Mouse (Mus musculus) liver, embryonic 16.5 days (tissue): ENCODE measurements around the gene St8sia6. TPM values are rescaled to one million over a fixed set of nuclear protein-coding genes. Genes with fewer than 3 reads are reported as not detected.

ENCODE experiments used
- ATAC-seq: fragments of 200-750 bp; cut with Nextera tagmentation; 2 replicates; pipeline ENCODE4 v1.8.0; 2017; ENCODE audit warnings: low read depth, mild to moderate bottlenecking, moderate number of reproducible peaks, moderate library complexity
- H3K27ac ChIP-seq: fragments of 300-500 bp; sonication (generic); 2 replicates; pipeline ENCODE4 v1.5.1; 2014; ENCODE audit warnings: mild to moderate bottlenecking, low read length
- H3K27me3 ChIP-seq: fragments of 300-500 bp; sonication (generic); 2 replicates; pipeline ENCODE4 v1.6.1; 2014; ENCODE audit warnings: low read depth, low read length, mixed read lengths; ENCODE audit not compliant: control insufficient read depth, insufficient read depth
- H3K36me3 ChIP-seq: fragments of 300-500 bp; sonication (generic); 2 replicates; pipeline ENCODE4 v1.6.1; 2014; ENCODE audit warnings: mild to moderate bottlenecking; ENCODE audit not compliant: control insufficient read depth, insufficient read depth
- H3K4me1 ChIP-seq: fragments of 300-500 bp; sonication (generic); 2 replicates; pipeline ENCODE4 v1.6.1; 2014; ENCODE audit warnings: low read depth, low read length, mixed read lengths; ENCODE audit not compliant: control insufficient read depth
- H3K4me2 ChIP-seq: fragments of 300-500 bp; sonication (generic); 2 replicates; pipeline ENCODE4 v1.6.1; 2014; ENCODE audit warnings: low read depth, low read length, mixed read lengths
- H3K4me3 ChIP-seq: fragments of 300-500 bp; sonication (generic); 2 replicates; pipeline ENCODE4 v1.5.1; 2014; ENCODE audit warnings: low read depth, mild to moderate bottlenecking, low read length
- H3K9ac ChIP-seq: fragments of 300-500 bp; sonication (generic); 2 replicates; pipeline ENCODE4 v1.6.1; 2014; ENCODE audit warnings: low read depth, low read length
- H3K9me3 ChIP-seq: fragments of 300-500 bp; sonication (generic); replicated peaks from 2 replicates; pipeline ENCODE4 v1.6.1; 2016; ENCODE audit warnings: low read length; ENCODE audit not compliant: control insufficient read depth
- WGBS: fragments of 180-500 bp; shearing (Covaris S2); extraction: QIAGEN DNeasy Blood & Tissue Kit; methylation state at CpG from one replicate; pipeline ENCODE4 v1.1.7; 2014; ENCODE audit not compliant: insufficient replicate concordance; 5-methylcytosine and 5-hydroxymethylcytosine counted together
- polyA plus RNA-seq: library from polyadenylated mRNA; unstranded; fragments of >200 nt; fragmentation: Nextera tagmentation; extraction: Ambion mirVana; gene quantifications from 2 replicates; pipeline ENCODE4 v1.2.1, GENCODE M21; 2015

Gene St8sia6
- polyA plus RNA-seq, 1 experiment from 2014 or later: 0.02 TPM

DNA sequence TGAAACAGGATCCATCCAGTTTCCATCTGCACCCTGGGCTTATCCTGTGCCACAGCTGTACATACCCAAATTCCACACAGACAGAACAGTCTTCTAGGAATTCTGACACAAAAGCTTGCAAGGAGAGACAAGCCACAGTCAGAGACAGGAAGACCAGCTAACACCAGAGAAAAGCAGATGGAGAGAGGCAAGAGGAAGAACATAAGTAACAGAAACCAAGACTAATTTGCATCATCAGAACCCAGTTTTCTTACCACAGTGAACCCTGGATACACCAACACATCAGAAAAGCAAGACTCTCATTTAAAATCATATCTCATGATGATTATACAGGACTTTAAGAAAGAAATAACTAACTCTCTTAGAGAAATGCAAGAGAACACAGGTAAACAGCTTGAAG lies 16.8 kb downstream of the St8sia6 start:
- Histone ChIP-seq H3K9me3 (no peaks in the 10 kb centered on the region), H3K4me1 (no peaks in the 10 kb centered on the region), H3K27me3 (no peaks in the 10 kb centered on the region), H3K27ac (no peak overlapping the region), H3K4me2 (no peak overlapping the region), H3K4me3 (no peak overlapping the region), H3K36me3 (no peaks in the 10 kb centered on the region), H3K9ac (no peak overlapping the region)
- no peak for ATAC-seq

DNA sequence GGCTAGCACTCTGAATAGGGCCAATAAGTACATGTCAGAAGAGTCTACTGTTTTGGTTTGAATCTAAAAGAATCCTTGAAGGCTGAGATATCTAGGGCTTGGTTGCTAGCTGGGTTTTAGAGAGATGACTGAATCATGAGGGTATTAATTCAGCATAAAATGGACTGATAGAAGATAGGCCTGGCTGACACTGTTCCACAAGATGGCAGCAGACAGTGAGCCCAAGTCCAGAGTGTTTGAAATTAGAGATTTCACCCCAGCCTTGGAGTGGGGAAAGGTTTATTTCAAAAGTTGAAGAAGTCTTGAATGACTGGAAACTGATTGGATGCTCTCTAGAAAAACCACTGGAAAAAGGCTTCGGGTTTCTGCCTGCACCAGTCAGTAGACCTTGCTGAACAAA lies 17.4 kb downstream of the St8sia6 start:
- no peak overlapping the region for H3K4me2 ChIP-seq
- H3K27ac ChIP-seq: no peak overlapping the region
- H3K27me3 ChIP-seq: no peaks in the 10 kb centered on the region
- H3K9ac ChIP-seq: no peak overlapping the region
- WGBS: 54% methylated on average over 1 of the region's 1 CpGs
- H3K36me3 ChIP-seq: no peaks in the 10 kb centered on the region
- no peaks in the 10 kb centered on the region for H3K4me1 ChIP-seq
- H3K4me3 ChIP-seq: no peak overlapping the region
- no peak for ATAC-seq
- no peaks in the 10 kb centered on the region for H3K9me3 ChIP-seq

DNA sequence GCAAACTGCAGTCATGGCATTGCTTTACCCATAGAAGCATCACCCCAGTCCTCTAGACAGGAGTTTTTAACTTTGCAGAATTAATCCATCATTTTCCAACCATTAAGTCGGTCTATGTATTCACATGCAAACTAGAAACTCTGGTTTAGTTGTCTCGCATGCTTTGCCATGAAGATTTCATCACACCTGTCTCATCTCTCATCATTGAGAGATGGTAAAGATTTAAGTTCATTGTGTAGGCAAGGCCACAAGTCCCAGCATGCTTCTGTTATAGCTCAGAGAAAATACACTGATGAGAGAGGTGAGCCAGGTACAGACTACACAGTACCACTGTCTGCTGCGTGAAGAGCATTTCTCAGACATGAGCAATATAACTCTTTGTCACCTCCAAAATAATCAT lies 18.8 kb downstream of the St8sia6 start:
- Histone ChIP-seq H3K9me3 (no peaks in the 10 kb centered on the region), H3K27me3 (no peaks in the 10 kb centered on the region), H3K36me3 (no peaks in the 10 kb centered on the region), H3K4me2 (no peak overlapping the region), H3K27ac (no peak overlapping the region), H3K4me3 (no peak overlapping the region), H3K9ac (no peak overlapping the region), H3K4me1 (no peaks in the 10 kb centered on the region)
- WGBS: 68% methylated on average over 3 of the region's 3 CpGs
- no peak for ATAC-seq

DNA sequence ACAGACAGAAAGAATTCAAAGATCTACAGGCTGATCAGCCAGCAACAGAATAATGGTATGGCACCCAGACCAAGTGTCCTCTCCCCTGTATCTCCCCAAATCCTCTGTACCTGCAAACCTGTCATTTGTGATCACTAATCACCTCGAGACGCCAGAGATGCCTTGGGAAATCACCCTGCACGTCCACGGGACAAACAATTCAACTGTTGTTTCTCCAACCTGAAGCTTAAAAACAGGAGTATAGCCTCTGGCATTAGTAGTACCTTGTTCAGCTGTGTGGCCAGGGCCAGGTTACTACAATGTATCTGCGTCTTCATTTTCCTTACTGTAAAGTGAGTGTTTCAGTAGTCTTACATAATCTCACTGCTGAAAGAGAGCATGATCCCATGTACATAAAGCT lies 25.3 kb downstream of the St8sia6 start:
- Histone ChIP-seq H3K4me3 (no peak overlapping the region), H3K9ac (no peak overlapping the region), H3K4me2 (no peak overlapping the region), H3K27ac (no peak overlapping the region), H3K27me3 (no peaks in the 10 kb centered on the region), H3K36me3 (no peaks in the 10 kb centered on the region), H3K9me3 (no peaks in the 10 kb centered on the region), H3K4me1 (no peaks in the 10 kb centered on the region)
- WGBS: 48% methylated on average over 5 of the region's 5 CpGs
- ATAC-seq: no peak

DNA sequence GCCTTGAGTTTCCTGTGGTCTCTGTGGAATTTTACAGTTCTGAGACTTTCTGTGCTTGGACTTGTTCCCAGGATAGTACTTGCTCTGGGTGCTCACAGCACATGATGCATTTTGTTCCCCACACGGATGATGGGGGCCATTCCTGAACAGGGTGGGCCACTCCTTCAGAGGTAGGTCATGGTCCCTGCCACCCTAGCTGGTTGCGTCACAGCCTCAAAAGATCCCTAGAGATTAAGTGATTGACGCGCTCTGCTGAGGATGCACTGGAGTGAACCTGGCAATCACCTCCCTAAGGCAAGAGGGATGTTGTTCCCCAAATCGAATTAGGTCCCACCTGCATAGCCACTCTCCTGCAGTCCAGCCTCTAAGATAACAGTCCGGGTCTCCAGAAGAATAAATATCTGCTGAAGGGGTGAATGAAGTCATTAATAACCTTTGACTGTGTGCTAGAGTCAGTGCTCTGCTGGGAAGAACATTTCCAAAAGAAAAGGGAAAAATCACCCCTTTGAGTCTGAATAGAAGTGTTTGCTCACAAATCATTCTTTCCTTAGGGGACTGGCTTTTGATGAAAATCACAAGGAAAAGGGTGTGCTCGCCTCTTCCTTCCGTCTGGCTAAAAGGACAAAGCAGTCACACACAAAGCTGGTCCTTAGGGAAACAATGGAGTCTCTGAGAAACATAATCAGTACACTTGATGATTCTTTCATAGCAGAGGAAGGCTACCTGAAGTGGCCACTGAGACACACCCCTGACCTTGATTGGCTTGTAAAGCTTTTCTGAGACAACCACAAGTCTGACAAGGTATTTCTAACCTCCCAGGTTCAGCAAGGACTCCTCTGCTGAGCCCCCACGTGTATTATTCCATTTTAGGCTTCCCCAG lies 26.1 kb downstream of the St8sia6 start:
- no peaks in the 10 kb centered on the region for H3K9me3 ChIP-seq
- no peaks in the 10 kb centered on the region for H3K36me3 ChIP-seq
- H3K4me1 ChIP-seq: no peaks in the 10 kb centered on the region
- H3K27me3 ChIP-seq: no peaks in the 10 kb centered on the region
- H3K9ac ChIP-seq: no peak overlapping the region
- ATAC-seq: no peak
- H3K27ac ChIP-seq: no peak overlapping the region
- H3K4me3 ChIP-seq: no peak overlapping the region
- no peak overlapping the region for H3K4me2 ChIP-seq
- 47% methylated on average over 9 of the region's 9 CpGs for WGBS

DNA sequence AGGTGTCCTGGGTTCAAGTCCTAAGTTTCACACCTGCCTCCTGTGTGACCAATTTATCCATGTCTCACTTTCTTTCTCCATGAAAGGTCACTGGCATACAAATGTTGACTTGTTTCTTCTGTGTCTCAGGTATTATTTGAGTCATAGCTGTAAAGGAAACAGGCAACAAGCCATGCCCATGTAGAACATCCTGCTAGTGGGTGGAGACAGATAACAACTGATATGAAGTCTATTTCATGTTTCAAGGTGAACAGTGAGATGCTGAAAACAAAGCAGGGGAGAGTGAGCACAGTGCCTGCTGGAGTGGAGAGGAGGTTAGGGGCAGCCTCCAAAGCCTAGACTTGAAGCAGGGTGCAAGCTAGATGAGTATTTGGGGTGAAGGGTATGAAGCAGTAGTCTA lies 33.5 kb downstream of the St8sia6 start:
- H3K36me3 ChIP-seq: no peaks in the 10 kb centered on the region
- no peak overlapping the region for H3K9ac ChIP-seq
- H3K27me3 ChIP-seq: no peaks in the 10 kb centered on the region
- H3K4me2 ChIP-seq: no peak overlapping the region
- no peak overlapping the region for H3K27ac ChIP-seq
- H3K4me1 ChIP-seq: no peaks in the 10 kb centered on the region
- ATAC-seq: no peak
- no peak overlapping the region for H3K4me3 ChIP-seq
- no peaks in the 10 kb centered on the region for H3K9me3 ChIP-seq

DNA sequence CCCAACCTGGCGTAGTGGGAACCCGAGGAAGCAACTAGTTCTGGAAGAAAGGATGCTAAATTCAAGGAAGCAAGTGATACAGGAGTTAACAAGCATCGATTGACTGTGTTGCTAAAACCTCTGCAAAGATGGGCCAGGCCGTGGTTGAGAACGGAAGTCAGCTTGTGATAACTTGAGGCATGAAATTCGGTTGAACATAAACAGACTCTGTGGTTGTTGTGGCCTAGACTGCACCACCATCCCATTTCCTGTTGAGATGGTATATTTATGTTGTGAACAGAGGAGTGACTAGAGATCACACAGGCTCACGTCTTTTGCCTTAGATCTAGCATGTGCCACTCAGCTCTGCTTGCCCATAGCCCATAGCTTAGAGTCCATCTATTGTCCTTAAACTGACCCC lies 36.5 kb downstream of the St8sia6 start:
- WGBS: 25% methylated on average over 7 of the region's 7 CpGs

DNA sequence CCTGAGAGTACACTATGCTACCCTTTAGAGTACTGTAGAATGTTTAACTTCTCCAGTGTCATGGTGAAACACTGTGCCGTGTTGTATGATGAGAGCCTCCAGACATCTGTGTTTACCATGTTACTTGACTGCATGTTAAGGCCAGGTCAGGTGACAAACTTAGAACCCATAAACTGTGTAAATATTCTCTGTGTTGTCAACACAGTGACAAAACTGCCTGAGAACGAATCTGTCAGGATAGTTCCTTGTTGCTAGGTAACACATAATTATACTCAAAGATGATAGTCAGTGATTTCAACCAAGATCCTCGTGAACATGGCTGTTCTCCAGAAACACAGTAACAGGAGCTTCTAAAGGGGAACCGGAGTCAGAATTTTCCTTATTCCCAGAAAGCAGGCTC lies 38.1 kb downstream of the St8sia6 start:
- Histone ChIP-seq H3K36me3 (no peaks in the 10 kb centered on the region), H3K4me2 (no peak overlapping the region), H3K9me3 (no peaks in the 10 kb centered on the region), H3K9ac (no peak overlapping the region), H3K4me1 (no peaks in the 10 kb centered on the region), H3K27ac (no peak overlapping the region), H3K27me3 (no peaks in the 10 kb centered on the region), H3K4me3 (no peak overlapping the region)
- no peak for ATAC-seq
- 63% methylated on average over 4 of the region's 4 CpGs for WGBS

More for the DNA sequence above, 36.5 kb downstream of the St8sia6 start:
- no peak for ATAC-seq
- H3K27ac ChIP-seq: no peak overlapping the region
- no peak overlapping the region for H3K4me2 ChIP-seq
- H3K4me1 ChIP-seq: no peaks in the 10 kb centered on the region
- no peak overlapping the region for H3K4me3 ChIP-seq
- no peaks in the 10 kb centered on the region for H3K36me3 ChIP-seq
- H3K9me3 ChIP-seq: no peaks in the 10 kb centered on the region
- H3K9ac ChIP-seq: no peak overlapping the region
- no peaks in the 10 kb centered on the region for H3K27me3 ChIP-seq

DNA sequence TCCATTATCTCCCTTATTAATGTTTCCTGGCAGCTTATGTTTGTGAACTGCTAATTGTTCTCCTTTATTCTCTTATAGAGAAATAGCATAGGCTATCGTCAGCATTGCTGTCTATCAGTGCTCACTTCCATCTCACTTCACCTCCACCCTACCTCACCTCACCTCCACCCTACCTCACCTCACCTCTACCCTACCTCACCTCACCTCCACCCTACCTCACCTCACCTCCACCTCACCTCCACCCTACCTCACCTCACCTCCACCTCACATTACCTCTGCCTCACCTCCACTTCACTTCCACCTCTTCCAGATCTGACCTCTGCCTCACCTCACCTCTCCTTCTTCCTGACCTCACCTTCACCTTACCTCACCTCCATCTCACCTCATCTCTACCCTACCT lies 42.2 kb downstream of the St8sia6 start:
- Histone ChIP-seq H3K27me3 (no peaks in the 10 kb centered on the region), H3K4me2 (no peak overlapping the region), H3K36me3 (no peaks in the 10 kb centered on the region), H3K27ac (no peak overlapping the region), H3K4me1 (no peaks in the 10 kb centered on the region), H3K9ac (no peak overlapping the region), H3K4me3 (no peak overlapping the region), H3K9me3 (no peaks in the 10 kb centered on the region)
- 56% methylated on average over 1 of the region's 1 CpGs for WGBS
- no peak for ATAC-seq
